Mouse (Mus musculus) heart, embryonic 16.5 days (tissue): ENCODE measurements at regions not wholly inside any gene's neighbourhood (a gene's known extent, or its start where the extent isn't known, plus 50 kb on each side); places are given as distances from the start of the nearest gene placed in this dataset.

ENCODE experiments used
- ATAC-seq: fragments of 200-750 bp; cut with Nextera tagmentation; replicated peaks from 2 replicates; pipeline ENCODE4 v1.8.0; 2017; ENCODE audit warnings: moderate number of reproducible peaks; ENCODE audit not compliant: insufficient read depth, low FRiP score; ENCODE audit errors: extremely low read depth
- H3K27ac ChIP-seq: fragments of 300-500 bp; sonication (generic); 2 replicates; pipeline ENCODE4 v1.5.1; 2014; ENCODE audit warnings: mild to moderate bottlenecking, low read length, control low read depth, moderate library complexity
- H3K27me3 ChIP-seq: fragments of 300-500 bp; sonication (generic); 2 replicates; pipeline ENCODE4 v1.6.1; 2014; ENCODE audit warnings: low read length, mixed read lengths; ENCODE audit not compliant: control insufficient read depth, insufficient read depth
- H3K36me3 ChIP-seq: fragments of 300-500 bp; sonication (generic); 2 replicates; pipeline ENCODE4 v1.6.1; 2014; ENCODE audit not compliant: control insufficient read depth, insufficient read depth
- H3K4me1 ChIP-seq: fragments of 300-500 bp; sonication (generic); 2 replicates; pipeline ENCODE4 v1.6.1; 2014; ENCODE audit warnings: low read length, mixed read lengths; ENCODE audit not compliant: control insufficient read depth, insufficient read depth
- H3K4me2 ChIP-seq: fragments of 300-500 bp; sonication (generic); 2 replicates; pipeline ENCODE4 v1.6.1; 2014; ENCODE audit warnings: low read depth, mild to moderate bottlenecking, control low read depth, low read length
- H3K4me3 ChIP-seq: fragments of 300-500 bp; sonication (generic); 2 replicates; pipeline ENCODE4 v1.5.1; 2014; ENCODE audit warnings: mild to moderate bottlenecking, control low read depth, low read length
- H3K9ac ChIP-seq: fragments of 300-500 bp; sonication (generic); 2 replicates; pipeline ENCODE4 v1.6.1; 2014; ENCODE audit warnings: low read length, control low read depth
- H3K9me3 ChIP-seq: fragments of 300-500 bp; sonication (generic); replicated peaks from 2 replicates; pipeline ENCODE4 v1.6.1; 2016; ENCODE audit warnings: low read length; ENCODE audit not compliant: control insufficient read depth
- WGBS: fragments of 180-500 bp; shearing (Covaris S2); extraction: QIAGEN DNeasy Blood & Tissue Kit; methylation state at CpG from one replicate; pipeline ENCODE4 v1.1.7; 2014; 5-methylcytosine and 5-hydroxymethylcytosine counted together

DNA sequence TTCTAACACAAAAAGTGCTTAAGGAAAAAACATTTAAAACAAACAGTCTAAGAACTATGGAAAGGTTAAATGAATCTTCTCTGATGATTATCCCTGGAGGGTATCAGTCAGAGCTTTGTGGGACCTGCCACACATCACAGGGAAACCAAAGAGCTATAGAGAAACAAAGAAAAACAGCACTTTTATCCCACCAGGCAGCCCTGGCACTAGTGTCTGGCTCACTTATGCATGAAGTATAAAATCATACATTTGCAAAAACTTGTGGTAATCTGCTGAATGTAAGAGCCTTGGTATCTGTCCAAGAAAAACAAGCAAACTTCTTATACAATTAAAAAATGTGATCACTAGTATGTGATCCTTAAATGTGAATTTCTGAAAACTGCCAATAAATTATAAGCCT lies 972.4 kb upstream of the Ctnnd2 start:
- Histone ChIP-seq H3K9me3 (no peaks in the 10 kb centered on the region), H3K27ac (no peak overlapping the region), H3K36me3 (no peaks in the 10 kb centered on the region), H3K4me2 (no peak overlapping the region), H3K9ac (no peak overlapping the region), H3K27me3 (no peaks in the 10 kb centered on the region), H3K4me1 (no peaks in the 10 kb centered on the region), H3K4me3 (no peak overlapping the region)
- ATAC-seq, result no peak

DNA sequence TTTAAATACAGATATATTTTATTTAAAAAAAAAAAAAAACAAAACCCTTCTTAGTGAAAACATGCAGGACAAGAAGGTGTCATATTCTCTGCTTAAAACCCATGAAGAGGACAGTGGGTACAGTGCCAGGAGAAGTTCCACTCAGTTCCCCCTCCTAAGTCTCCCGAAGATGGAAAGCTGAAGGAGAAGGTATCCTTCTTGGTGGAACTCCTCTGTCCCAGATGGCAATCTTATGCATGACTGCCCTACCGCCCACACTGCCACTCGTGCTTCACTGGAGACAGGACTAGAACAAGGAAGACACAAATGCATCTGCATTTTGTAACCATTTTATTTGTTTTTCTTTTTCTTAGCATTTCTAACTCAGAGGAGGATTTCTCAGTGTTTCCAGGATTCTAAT lies 948.7 kb upstream of the Ctnnd2 start:
- Histone ChIP-seq H3K9me3 (no peaks in the 10 kb centered on the region), H3K4me3 (no peak overlapping the region), H3K9ac (no peak overlapping the region), H3K36me3 (no peaks in the 10 kb centered on the region), H3K4me1 (no peaks in the 10 kb centered on the region), H3K27me3 (no peaks in the 10 kb centered on the region), H3K27ac (no peak overlapping the region), H3K4me2 (no peak overlapping the region)
- 71% methylated on average over 3 of the region's 3 CpGs for WGBS
- no peak for ATAC-seq

DNA sequence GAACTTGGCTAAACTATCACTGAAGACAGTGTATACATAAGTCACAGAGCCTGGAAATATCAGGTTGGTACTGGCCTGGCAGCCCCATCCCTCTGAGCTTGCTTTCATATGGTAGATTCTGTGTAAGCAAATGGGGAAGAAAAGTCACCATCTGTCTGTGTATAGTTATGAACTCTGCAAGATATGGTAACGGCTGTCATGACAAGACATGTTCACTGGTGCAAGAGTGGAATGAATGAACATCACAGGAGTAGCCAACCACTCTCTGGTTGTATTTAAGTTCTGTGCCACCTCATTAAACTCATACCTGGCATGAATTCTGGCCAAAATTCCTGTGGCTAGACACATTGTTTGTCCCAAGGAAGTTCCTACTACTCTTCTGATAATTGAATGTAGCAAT lies 945.5 kb upstream of the Ctnnd2 start:
- Histone ChIP-seq H3K27me3 (no peaks in the 10 kb centered on the region), H3K27ac (no peak overlapping the region), H3K9ac (no peak overlapping the region), H3K4me1 (no peaks in the 10 kb centered on the region), H3K4me3 (no peak overlapping the region), H3K4me2 (no peak overlapping the region), H3K36me3 (no peaks in the 10 kb centered on the region), H3K9me3 (no peaks in the 10 kb centered on the region)
- 96% methylated on average over 1 of the region's 1 CpGs for WGBS
- no peak for ATAC-seq

DNA sequence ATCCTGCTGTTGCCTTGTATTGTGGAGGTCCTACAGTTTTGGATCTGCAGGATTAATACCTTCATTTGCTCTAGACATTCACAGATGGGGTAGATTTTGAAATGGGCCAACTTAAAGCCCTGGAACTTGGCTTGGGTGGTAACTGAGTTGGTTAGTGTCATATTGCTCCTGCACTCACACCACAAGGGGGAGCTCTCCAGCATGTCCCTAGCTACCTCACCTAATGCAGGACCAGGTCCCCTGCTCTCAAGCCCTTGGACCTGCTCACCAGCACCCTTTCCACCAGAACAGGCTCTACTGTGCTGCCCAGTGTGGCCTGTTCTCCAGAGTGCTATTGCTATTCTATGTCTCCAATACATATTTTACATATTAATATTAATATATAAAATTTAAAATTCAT lies 937.8 kb upstream of the Ctnnd2 start:
- no peak overlapping the region for H3K27ac ChIP-seq

DNA sequence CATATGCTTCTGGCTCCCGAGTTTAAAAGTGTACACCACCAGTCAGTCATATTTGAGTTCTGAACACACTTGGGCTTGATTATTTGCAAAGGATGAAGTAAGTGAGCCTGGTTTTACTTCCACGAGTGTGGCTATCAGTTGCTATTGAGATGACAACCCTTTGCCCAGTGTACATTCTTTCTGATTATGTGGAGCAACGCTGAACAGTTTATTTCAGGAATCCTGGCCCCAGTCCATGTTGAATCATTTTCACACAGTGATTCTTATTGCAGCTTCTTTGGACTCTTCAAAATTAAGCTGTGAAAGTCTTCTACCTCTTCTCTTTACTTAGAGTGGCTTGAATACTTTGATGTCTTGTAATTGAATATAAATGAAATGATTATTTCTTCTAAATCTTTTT lies 917.2 kb upstream of the Ctnnd2 start:
- Histone ChIP-seq H3K27me3 (no peaks in the 10 kb centered on the region), H3K4me1 (peaks cover 3% of the 10 kb centered on the region; the same call in 1 of the 2 replicates), H3K36me3 (no peaks in the 10 kb centered on the region), H3K4me2 (no peak overlapping the region), H3K9ac (no peak overlapping the region), H3K4me3 (no peak overlapping the region), H3K27ac (0 out of 2 replicates have a peak overlapping the region, but pooled peaks have one; percentile 46), H3K9me3 (no peaks in the 10 kb centered on the region)
- WGBS, result 17% methylated on average over 3 of the region's 3 CpGs
- ATAC-seq, result peak; percentile 86

More for the DNA sequence above, 937.8 kb upstream of the Ctnnd2 start:
- H3K9me3 ChIP-seq, result no peaks in the 10 kb centered on the region
- no peak overlapping the region for H3K4me2 ChIP-seq
- H3K9ac ChIP-seq, result no peak overlapping the region
- H3K27me3 ChIP-seq, result no peaks in the 10 kb centered on the region
- no peak overlapping the region for H3K4me3 ChIP-seq
- no peaks in the 10 kb centered on the region for H3K36me3 ChIP-seq
- H3K4me1 ChIP-seq, result no peaks in the 10 kb centered on the region
- no peak for ATAC-seq

DNA sequence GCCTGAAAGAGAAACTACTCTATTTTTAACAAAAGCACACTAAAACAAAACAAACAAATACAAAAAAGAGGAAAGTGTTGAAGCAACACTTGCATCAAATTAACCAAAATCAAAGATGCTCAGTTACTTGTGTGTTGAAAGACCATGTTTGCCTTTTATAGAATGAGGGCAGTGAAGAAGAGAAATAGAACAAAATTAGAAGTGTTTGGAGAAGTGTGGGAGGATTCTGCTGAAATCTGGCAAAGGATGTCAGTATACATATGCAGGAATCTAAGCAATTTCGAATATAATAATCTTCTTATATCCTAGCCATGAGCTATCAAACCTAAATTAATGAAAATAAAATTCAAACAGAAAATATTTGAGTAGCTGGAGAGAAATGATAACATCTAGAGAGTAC lies 905.6 kb upstream of the Ctnnd2 start:
- Histone ChIP-seq H3K4me1 (no peaks in the 10 kb centered on the region), H3K27ac (no peak overlapping the region), H3K4me3 (no peak overlapping the region), H3K27me3 (no peaks in the 10 kb centered on the region), H3K4me2 (no peak overlapping the region), H3K9ac (no peak overlapping the region), H3K36me3 (no peaks in the 10 kb centered on the region), H3K9me3 (no peaks in the 10 kb centered on the region)
- no peak for ATAC-seq
- WGBS, result 58% methylated on average over 1 of the region's 1 CpGs

GRCm38 (mm10) chr15:29296454-29296853 lies 875.9 kb upstream of the Ctnnd2 start:
- WGBS, result 62% methylated on average over 2 of the region's 2 CpGs
- ATAC-seq, result no peak
- no peaks in the 10 kb centered on the region for H3K9me3 ChIP-seq

More at GRCm38 (mm10) chr15:29296454-29296853, 875.9 kb upstream of the Ctnnd2 start:
- Histone ChIP-seq H3K4me1 (no peaks in the 10 kb centered on the region), H3K4me3 (no peak overlapping the region), H3K27me3 (no peaks in the 10 kb centered on the region), H3K27ac (no peak overlapping the region), H3K36me3 (no peaks in the 10 kb centered on the region), H3K9ac (no peak overlapping the region), H3K4me2 (no peak overlapping the region)
